Mouse (Mus musculus): ENCODE measurements around the gene Srgap1. TPM values are rescaled to one million over a fixed set of nuclear protein-coding genes. Genes with fewer than 3 reads are reported as not detected.

The Srgap1 gene
- total RNA-seq, 2 experiments from 2014 or later, result 33.5 to 36.2 TPM

DNA sequence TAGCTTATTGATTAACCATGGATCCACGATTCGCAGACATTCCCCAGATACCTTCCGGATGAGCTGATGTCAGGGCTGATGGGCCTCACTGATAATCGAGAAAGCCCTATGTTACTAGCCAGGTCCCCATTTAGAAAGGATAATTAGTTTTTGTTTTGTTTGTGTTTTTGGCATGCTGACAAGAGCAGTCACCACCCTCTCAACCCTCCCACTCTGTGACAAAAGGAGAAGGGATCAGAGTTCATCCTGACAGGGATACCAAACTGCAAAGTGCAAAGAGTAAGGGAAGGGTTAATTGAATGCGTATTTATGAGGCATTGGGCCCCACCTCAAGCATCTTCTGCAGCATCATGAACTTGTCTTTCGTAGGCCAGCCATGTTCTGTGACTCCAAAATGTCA is 76.2 kb downstream of the Srgap1 start:
- no peak for DNase-seq (ENCODE audit: low spot score in 2 of 2)

DNA sequence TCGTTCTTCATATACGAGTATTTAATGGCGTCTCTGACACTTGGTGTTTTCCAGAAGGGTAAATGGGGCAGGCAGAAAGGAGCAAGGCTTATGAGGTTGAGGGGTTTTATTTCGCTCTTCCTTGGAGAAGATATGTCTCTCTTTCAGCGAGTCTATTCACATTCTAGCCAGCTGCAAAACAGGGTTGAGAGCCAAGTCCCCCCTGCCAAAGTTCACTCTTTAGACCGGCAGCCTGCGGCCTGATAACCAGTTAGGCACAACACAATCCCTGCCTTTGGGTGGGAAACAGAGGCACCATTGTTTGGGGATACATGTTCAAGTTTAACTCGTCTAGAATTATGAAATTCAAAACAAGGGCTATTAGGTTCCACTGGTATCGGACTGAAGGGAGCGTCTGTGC is 83.0 kb downstream of the Srgap1 start:
- DNase-seq (ENCODE audit: low spot score in 2 of 2), result peak in 1 of 2 experiments; percentile 27

DNA sequence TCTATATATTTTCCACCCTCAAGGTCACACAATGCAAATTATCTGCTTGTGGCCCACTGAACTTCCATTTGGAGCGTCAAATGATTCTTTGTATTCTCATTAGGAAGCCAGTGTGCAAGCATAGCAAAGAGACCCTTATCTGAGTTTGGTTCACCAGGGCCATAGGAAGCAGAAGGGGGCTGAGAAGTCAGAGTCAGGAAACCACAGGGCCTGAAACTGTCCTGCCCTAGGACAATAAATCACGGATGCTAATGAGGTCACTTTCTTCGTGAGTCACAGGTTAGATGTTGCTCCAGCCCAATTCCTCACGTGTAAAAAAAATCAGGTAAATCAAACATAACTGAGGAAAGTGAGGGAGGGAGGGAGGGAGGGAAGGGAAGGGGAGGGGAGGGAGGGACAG is 85.1 kb downstream of the Srgap1 start:
- DNase-seq (ENCODE audit: low spot score in 2 of 2), result no peak

DNA sequence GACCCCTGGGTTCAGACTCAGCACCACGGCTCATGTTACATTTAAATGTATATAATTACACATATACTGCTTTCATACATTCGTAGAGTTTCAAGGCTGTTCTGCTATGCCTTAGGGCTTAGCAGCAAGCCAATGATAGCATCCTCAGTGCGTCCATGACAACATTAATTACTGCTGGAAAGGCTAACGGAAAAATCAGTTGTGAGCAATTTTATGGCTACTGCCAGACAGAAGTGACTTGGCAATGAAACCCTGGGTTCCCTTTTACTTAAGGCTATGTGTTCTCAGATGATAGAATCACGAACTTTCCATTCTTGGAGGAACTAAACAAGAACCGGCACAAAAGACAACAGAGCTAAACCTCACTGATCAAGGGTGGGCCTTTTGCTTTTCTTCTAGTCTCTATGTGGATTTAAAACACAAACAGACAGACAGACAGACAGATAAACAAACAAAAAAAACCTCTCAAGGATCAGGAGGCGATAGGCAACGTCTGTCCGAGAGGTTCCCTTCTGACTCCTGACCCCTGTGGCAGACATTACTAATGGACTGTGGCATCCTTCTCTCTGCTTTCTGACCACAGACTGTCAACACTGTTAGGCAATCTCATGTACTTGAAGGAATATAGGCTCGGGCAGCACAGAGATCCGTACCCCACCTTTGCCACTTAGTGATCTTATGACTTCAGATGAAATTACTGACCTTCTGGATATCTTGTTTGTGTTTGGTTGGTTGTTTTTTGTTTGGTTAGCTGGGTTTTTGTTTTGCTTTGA is 85.8 kb downstream of the Srgap1 start:
- DNase-seq (ENCODE audit: low spot score in 2 of 2), result no peak

DNA sequence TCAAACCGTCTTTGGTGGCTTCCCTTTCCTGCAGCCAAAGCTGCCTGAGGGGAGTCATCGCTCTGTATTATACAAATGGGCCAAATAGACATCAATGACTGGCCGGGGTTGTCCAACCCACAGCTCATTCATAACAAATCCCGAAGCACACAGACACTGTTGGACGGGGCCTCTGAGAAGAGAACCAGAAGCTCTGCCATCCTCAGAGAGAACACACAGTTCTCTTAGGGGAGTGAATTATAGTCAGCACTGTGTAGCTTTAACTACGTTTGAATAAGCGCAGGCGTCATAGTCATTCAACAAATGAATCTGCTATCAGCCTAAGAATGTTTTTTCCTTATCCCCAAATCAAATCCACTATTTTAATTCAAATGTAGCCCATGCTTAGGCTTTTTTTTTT is 88.4 kb downstream of the Srgap1 start:
- no peak for DNase-seq (ENCODE audit: low spot score in 2 of 2)

DNA sequence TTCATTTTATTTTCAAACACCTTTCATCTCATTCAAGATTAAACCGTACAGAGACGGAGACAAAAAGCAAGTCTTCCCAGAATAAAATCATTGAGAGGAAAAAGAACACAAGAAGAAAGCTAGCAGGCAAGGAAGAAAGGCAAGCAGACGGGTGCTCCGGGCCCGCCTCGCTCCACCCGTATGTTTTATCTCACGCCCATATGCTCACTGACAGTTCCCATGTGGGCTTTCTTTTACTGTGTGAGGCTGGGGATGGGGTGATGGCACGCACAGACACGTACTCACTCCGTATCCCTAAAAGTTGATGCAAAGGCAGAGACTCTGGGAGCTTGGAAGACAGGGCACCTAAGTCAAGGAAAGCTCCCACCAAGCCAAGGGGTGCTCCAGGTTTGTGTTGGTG is 90.6 kb downstream of the Srgap1 start:
- peak; percentile 38 to 42 for DNase-seq (ENCODE audit: low spot score in 2 of 2)

DNA sequence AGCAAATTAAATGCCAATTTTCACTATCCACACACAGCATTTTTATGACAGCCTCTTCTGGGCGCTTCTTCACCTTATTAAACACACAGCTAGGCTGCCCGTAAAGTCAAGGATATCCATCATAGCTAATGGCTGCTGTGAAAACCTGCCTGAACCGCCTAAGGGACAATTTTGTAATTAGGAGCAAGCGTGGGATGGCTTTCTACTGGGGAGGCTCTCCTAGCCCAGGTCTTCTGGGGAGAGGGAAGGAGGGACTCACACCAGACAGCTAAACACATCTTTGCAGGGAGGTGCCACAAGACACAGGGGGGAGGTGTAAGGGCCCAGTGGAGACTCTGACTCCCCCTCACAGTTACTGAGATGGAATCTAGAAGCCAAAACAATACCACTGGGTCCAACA is 91.4 kb downstream of the Srgap1 start:
- no peak for DNase-seq (ENCODE audit: low spot score in 2 of 2)

DNA sequence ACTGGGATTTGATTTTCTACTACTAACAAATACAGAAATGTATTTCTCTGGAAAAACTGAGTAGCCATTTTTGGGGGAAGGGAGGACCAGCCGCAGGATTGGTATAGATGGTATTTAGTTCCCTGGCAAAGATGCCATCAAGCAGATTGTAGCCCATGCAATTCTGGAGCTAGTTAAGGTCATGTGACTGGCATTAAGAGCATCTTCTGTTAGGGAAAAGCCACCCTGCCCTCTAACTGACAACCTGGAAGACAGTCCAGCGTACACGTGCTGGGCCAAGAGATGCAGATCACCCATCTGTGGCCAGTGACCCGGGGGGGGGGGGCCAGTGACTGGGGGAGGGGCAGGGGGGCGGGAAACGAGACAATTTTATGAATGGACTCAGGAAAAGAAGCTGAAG is 92.2 kb downstream of the Srgap1 start:
- DNase-seq (ENCODE audit: low spot score in 2 of 2), result no peak

DNA sequence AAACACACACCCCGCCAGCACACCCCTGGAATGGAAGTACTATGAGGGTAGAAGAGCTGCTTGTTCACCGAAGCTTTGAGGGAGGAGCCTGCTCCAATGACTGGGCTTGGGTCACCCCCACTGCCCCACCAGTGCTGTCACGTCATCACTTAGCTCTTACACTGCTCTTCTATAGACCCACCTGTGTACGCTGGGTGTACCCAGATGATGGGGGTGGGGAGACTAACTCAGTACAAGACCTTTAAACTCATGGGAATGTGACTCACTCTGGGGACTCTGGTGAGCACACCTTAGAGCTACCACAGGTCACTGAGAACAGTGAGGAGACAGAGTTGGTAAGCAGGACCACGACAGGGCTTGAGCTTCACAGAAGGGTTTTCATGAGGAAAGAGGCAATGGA is 94.1 kb downstream of the Srgap1 start:
- DNase-seq (ENCODE audit: low spot score in 2 of 2), result no peak

DNA sequence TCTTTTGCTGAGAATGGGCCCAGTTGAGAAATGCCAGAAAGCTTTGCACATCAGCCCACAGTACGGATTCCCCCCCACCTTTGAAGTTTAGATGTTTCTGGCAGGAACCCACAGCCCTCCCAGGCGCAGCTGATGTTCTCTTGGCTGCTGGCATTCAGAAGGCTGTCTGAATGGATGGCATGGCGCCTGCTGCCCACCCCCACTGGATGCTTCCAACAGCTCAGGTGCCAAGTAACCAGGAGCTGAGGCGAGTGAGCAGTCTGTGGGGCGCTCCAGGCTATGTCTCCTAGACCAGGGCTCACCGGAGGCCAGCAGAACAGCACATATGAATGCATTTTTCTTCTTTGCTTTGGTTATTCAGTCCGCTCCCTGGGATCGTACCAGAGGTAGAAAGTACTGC is 100.9 kb downstream of the Srgap1 start:
- peak; percentile 73 to 82 for DNase-seq (ENCODE audit: low spot score in 2 of 2)

DNA sequence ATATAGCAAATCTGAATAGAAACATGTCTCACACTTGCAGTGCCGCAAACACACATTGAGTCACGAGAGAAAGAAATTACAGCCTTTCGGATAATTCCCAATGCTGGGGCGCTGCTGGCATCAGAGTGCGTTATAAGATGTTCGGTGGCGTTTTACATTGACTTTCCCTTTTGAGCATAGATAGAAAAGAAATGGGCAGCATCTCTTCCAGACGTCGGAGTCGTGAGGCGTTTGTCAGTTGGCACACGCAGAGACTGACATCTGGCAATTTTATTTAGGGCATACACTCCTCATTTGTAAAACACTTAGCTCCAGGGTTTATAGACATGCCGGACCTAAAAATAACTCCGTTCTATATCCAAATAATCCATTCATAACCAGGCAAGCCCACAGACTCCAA is 115.2 kb downstream of the Srgap1 start:
- no peak for DNase-seq (ENCODE audit: low spot score in 2 of 2)

DNA sequence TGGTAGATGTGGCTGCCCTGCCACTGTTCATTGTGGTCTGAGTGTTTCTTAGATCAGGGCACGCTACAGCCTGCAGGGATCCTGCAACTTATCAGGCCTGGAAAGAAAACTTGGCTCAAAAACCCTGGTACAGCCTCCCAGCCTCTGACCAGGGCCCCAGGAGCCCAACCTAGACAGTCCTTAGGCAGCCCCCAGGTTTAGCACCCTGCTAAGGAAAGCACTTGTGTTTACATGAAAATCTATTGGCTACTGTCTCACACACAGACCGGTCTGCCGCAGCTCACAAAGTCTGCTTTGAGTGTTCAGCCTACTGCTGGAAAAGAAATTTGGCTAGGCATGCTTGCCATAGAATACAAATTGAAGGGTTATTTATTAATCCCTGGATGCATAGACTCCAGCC is 121.0 kb downstream of the Srgap1 start:
- no peak for DNase-seq (ENCODE audit: low spot score in 2 of 2)

DNA sequence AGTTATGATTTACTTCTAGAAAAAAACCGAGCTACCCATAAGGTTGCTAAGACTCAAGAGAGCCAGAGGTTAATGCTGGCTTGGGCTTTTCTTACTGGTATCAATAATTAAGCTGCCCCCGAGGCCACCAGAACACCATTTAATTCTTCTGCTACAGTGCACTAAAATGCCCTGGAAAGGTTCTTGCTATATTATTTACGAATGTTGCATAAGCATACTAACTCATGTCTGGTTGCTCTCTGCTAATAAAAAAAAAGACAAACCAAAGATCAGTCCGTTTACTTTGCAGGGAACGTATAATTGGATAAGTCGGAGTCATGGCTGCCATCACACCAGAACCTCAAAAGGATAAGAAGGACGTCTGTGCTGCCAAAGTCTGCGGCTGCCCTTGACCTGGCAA is 128.1 kb downstream of the Srgap1 start:
- DNase-seq (ENCODE audit: low spot score in 2 of 2), result no peak

DNA sequence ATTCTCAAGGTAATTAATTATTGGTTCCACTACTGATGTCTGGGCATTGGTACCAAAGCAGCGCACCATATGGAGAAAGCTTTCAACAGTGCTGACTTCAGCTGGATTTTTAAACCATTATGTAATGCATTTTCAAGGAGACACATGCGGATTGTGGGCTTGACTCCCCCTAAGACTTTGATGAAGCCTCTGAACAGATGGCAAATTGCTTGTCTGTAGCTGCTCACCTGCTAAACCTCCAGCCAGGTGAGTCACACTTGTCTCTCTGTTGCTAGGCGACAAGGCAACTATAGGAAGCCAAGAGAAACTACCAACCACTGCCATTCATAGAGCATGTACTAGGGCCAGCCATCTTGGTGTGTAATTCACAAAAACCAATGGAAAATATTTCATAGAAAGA is 128.5 kb downstream of the Srgap1 start:
- no peak for DNase-seq (ENCODE audit: low spot score in 2 of 2)

DNA sequence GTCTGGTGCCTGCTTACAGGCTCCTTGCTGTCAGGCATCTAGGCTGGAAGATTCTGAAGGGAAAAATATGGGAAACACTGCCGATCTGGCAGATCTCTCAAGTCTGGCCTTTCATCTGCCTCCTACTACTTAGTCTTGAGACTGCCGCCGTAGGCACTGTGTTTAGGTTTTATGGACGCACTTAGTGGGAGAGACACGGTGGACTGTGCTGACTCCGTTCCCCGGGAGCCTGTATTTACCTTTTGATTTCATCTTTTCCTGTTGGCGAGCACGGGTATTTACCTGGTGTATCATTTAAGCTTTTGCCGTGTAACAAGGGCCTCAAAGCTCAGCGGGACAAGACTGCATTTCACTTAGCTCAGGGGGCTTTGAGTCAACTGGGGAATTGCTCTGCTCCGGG is 131.6 kb downstream of the Srgap1 start:
- no peak for DNase-seq (ENCODE audit: low spot score in 2 of 2)

DNA sequence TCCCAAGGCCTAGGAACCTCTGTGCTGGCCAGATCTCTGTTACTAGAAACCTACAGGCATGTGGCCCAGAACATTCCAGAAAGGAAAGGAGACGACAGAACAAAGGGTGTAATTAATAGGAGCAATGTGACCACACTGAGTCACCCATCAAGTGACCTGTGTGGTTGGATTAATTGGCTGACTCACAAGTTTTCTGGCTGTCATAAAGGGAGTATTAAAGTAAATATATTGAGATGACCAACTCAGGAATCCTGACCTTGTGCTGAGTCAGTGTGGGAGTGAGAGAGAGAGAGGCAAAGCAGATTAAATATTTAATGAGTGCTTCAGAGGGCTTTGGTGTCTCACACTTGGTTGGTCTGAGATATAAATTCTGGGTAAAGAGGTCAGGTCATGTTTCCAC is 143.0 kb downstream of the Srgap1 start:
- DNase-seq (ENCODE audit: low spot score in 2 of 2), result no peak

DNA sequence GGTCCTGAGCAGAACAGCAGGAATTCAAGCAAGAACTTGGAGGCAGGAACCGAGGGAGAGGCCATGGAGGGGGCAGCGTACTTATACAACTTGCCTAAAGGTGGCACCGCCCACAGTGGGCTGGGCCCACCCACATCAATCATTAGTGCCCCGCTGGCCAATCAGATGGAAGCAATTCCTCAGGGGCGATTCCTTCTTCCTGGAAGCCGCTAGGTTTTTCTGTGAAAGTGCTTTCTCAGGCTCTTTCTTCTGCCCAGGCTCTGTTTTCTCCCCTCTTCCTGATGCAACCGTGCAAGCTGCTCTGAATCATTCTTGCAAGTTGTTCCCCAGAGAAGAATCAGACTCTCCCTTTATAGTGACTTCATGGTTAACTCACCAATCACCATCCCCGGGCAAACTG is 144.5 kb downstream of the Srgap1 start:
- no peak for DNase-seq (ENCODE audit: low spot score in 2 of 2)

DNA sequence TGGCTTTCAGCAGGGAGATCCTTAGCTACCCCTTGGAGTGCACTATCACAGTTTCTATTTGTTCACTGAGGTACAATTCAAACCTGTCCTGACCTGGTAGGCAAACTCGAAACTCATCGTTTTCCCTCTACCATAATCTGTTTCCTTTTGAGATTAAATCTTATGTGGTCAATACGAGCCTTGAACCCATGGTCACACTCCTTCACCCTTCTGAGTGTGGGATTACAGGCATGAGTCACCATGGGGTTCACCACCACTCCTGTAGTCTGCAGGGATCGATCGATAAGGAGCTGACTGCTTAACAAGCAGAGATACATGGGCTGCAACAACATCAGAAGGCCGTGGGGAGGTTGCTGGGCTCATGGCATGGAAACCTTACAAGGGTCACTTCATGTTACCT is 146.3 kb downstream of the Srgap1 start:
- DNase-seq (ENCODE audit: low spot score in 2 of 2), result no peak

DNA sequence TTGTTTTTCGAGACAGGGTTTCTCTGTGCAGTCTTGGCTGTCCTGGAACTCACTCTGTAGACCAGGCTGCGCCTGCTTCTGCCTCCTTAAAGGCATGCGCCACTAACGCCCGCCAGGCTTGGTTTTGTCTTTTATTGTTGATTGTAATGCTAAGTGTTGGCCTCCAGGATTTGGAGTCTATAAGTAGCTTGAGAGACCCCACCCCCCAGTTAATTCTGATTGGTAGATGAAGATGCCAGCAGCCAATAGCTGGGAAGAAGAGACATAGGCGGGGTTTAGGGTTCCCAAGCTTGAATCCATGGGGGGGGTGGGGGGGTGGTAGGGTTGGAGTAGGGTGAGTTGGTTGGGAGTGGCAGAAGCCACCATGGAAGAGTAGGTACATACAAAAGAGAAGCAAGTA is 147.4 kb downstream of the Srgap1 start:
- no peak for DNase-seq (ENCODE audit: low spot score in 2 of 2)

DNA sequence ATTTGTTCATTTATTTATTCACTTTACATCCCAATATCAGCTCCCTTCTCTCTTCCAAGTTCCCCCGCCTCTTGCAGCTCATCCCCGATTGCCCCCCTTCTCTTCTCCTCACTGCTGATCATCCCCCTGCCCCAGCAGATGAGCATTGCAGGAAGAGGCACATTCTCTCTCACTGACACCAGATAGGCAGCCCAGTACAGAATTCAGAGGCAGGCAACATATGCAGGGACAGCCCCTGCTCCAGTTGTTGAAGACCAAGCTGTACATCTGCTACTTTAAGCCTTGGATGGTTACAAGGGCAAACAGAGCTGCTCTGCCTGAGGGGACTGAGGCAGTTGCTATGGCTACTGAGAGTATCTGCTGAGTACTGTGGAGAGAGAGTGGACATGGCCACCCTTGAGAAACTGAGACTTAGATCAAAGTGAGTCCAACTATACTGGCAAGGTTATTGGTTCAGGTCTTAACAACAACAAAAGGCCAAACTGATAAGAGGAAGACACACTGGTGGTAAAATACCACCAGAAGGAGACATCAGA is 149.2 kb downstream of the Srgap1 start:
- no peak for DNase-seq (ENCODE audit: low spot score in 2 of 2)

DNA sequence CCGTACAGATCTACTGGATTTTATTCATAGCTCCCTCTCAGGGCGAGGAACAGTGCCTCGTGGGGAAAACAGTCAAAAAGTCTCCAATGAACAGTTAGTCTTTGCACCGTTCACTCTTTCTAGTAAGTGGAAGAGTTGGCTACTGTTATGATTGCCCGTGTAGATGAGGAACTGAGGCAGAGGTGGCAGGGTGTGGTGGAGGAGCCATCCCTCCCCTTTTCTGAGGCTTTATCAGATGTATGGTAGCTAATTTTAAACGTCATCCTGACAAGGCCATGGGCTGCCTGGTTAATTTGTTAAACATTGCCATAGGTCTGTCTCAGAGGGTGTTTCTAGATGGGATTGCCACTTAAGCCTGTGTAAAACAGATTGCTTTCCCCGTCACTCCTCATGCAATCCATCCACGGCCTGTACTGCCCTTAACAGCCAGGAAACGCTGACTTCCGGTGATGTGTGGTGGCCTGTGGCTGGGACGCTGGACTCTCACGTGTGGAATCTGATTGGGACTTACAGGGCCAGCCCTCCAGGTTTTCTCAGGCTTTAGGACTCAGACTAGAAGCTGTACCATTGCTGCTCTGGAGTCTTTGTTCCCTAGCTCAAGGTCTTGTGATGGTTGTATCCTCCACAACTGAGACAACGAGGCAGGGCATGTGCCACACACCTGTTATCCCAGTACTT is 155.6 kb downstream of the Srgap1 start:
- DNase-seq (ENCODE audit: low spot score in 2 of 2), result no peak

DNA sequence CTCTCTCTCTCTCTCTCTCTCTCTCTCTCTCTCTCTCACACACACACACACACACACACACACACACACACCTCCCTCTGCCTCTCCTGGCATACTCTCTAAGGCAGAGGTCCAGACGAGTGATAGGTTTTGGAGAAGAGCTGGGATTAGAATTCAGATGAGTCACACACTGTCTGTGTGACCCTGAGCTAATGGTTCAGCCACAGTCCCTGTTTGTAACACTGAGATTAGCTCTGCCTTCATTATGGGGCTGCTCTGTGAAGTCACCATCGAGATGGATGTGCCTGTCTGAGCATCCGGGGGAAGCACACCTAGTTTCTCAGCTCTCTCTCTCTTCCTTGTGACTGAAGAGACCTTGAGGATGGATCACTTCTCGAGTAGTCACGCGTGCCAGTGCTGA is 157.1 kb downstream of the Srgap1 start:
- DNase-seq (ENCODE audit: low spot score in 2 of 2), result no peak

DNA sequence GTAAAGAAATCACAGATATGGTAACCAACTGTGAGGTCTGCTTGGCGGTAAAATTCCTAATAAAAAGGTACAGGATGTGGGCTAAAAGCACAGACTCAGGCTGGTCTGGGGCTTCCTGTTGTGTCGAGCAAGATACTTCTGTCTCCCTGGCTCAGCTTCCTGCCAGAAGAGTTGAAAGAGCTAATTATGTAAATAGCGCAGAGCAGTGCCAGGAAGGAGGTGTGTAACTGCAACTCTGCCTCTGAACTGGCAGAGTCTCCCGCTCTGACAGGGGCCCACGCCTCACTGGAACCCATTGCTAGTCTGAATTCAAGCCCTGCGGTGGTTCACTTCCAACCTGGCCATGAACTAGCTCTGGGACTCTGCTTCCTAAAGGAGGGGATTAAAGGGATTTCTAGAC is 160.3 kb downstream of the Srgap1 start:
- DNase-seq (ENCODE audit: low spot score in 2 of 2), result peak in 1 of 2 experiments; percentile 32
